Comparison of ENCODE assay signal across 9 mouse cellular contexts in the genomic region with DNA sequence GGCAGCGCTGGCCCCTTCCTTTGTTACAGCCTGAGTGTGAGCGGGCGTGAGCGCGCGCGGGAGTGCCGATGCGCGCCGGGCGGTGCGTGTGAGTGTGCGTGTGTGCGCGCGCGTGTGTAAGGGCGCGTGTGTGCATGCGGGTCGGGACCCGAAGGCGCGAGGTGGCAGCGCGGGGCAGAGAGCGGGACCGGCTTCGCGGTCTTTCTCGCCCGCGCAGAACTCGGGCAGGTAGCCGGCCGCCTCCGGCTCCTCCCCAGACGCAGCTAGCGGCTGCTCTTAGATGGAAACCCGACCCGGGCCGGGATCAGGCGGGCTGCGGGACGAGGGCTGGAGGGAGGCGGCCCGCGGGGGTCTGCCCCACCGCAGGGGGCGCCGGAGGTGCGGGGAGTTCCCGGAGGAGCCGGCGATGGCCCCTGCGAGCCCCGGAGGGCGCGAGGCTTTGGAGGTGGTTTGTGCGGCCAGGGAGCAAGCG. TPM values are rescaled to one million over a fixed set of nuclear protein-coding genes. Genes with fewer than 3 reads are reported as not detected.
DNase-seq lines count a peak whose midpoint lies in the region; ATAC-seq lines count a peak whose summit lies in the region.
"Had no signal": no experiment of that assay in that cellular context is flagged by ENCODE, and none has a peak within 500 bp of the region (broad histone marks: within the 10 kb centered on the region; RNA-seq: fewer than 3 reads in every experiment).

No protein-coding gene starts in this region.

- H3K36me3 ChIP-seq in lung, embryonic 15.5 days = no peaks in the 10 kb centered on the region
- H3K36me3 ChIP-seq in hindbrain, embryonic 11.5 days (ENCODE audit: control insufficient read depth, insufficient read depth, low read length) = no peaks in the 10 kb centered on the region
- no peaks in the 10 kb centered on the region for H3K36me3 ChIP-seq in midbrain, embryonic 13.5 days

- peak; percentile 25 for DNase-seq in adrenal gland, postnatal 25 days
- no peak for DNase-seq in adrenal gland, postnatal 4 days (ENCODE audit: low spot score in 2 of 2)
- no peak for DNase-seq in lung, adult 18-20 months
- peak; percentile 73 for DNase-seq in hindbrain, embryonic 11.5 days (ENCODE audit: low spot score)
- no peak for DNase-seq in urinary bladder, adult 18-20 months (ENCODE audit: low spot score in 2 of 2)
- no peak for DNase-seq in layer of hippocampus, adult 9-11 months

- peak overlapping the region; percentile 62 for H3K4me3 ChIP-seq in lung, embryonic 15.5 days
- peak overlapping the region; percentile 80 for H3K4me3 ChIP-seq in hindbrain, embryonic 11.5 days (ENCODE audit: low read depth, low read length)
- H3K4me3 ChIP-seq in midbrain, embryonic 13.5 days (replicated peaks) = peak overlapping the region; percentile 95

- H3K4me2 ChIP-seq in lung, embryonic 15.5 days = peak overlapping the region; percentile 98
- peak overlapping the region; percentile 78 for H3K4me2 ChIP-seq in hindbrain, embryonic 11.5 days (replicated peaks; ENCODE audit: low read depth, low read length)
- peak overlapping the region; percentile 90 for H3K4me2 ChIP-seq in midbrain, embryonic 13.5 days (replicated peaks)

- peaks cover 81% of the 10 kb centered on the region for H3K27me3 ChIP-seq in lung, embryonic 15.5 days
- peaks cover 2% of the 10 kb centered on the region; the same call in 1 of the 2 replicates for H3K27me3 ChIP-seq in hindbrain, embryonic 11.5 days (ENCODE audit: control insufficient read depth, insufficient read depth, low read length)
- H3K27me3 ChIP-seq in midbrain, embryonic 13.5 days = 0 out of 2 replicates have a peak, but pooled peaks cover 5% of the 10 kb centered on the region

- peaks cover 54% of the 10 kb centered on the region for H3K4me1 ChIP-seq in lung, embryonic 15.5 days
- H3K4me1 ChIP-seq in hindbrain, embryonic 11.5 days (replicated peaks; ENCODE audit: control insufficient read depth, insufficient read depth, low read length) = peaks cover 27% of the 10 kb centered on the region
- H3K4me1 ChIP-seq in midbrain, embryonic 13.5 days (replicated peaks) = peaks cover 52% of the 10 kb centered on the region

- H3K27ac ChIP-seq in lung, embryonic 15.5 days = peak overlapping the region; percentile 94
- H3K27ac ChIP-seq in hindbrain, embryonic 11.5 days (ENCODE audit: low read depth, low read length) = peak overlapping the region; percentile 99
- peak overlapping the region; percentile 100 for H3K27ac ChIP-seq in midbrain, embryonic 13.5 days

- ATAC-seq in lung, embryonic 15.5 days (ENCODE audit: borderline replicate concordance, extremely low read depth, low FRiP score, low TSS enrichment) = no peak
- ATAC-seq in hindbrain, embryonic 11.5 days (ENCODE audit: low FRiP score) = peak; percentile 28
- peak; percentile 39 for ATAC-seq in midbrain, embryonic 13.5 days

- H3K9me3 ChIP-seq in lung, embryonic 15.5 days = no peaks in the 10 kb centered on the region
- H3K9me3 ChIP-seq in hindbrain, embryonic 11.5 days (ENCODE audit: control insufficient read depth, low read length) = no peaks in the 10 kb centered on the region
- no peaks in the 10 kb centered on the region for H3K9me3 ChIP-seq in midbrain, embryonic 13.5 days

- WGBS in lung, embryonic 15.5 days = under 1% methylated on average over 62 of the region's 62 CpGs
- under 1% methylated on average over 62 of the region's 62 CpGs for WGBS in hindbrain, embryonic 11.5 days
- WGBS in midbrain, embryonic 13.5 days = under 1% methylated on average over 62 of the region's 62 CpGs

- H3K9ac ChIP-seq in lung, embryonic 15.5 days = peak overlapping the region; percentile 63
- H3K9ac ChIP-seq in hindbrain, embryonic 11.5 days (ENCODE audit: low read depth, low read length) = peak overlapping the region; percentile 93
- peak overlapping the region; percentile 100 for H3K9ac ChIP-seq in midbrain, embryonic 13.5 days (replicated peaks)

RNA-seq across cellular contexts. Expression of gene Lemd1, which starts 0.6 kb away (rescaled TPM):
- not detected in 2 replicates for total RNA-seq in adrenal gland, postnatal 25 days (2021)
- under 1 TPM; 0.17 to 0.67 TPM for total RNA-seq in adrenal gland, postnatal 4 days (2021)
- 1.7 and 2.0 TPM in 2 replicates for polyA plus RNA-seq in lung, embryonic 15.5 days (2015; fragmentation: Nextera tagmentation; extraction: Ambion mirVana)
- 8.9 and 11.3 TPM in 2 replicates for polyA plus RNA-seq in hindbrain, embryonic 11.5 days (2014; fragmentation: Nextera tagmentation; extraction: Ambion mirVana)
- 19.5 and 22.5 TPM in 2 replicates for polyA plus RNA-seq in midbrain, embryonic 13.5 days (2015; fragmentation: Nextera tagmentation; extraction: Ambion mirVana)
- total RNA-seq: common myeloid progenitor, adult 5-6 weeks had no signal

RNA-seq across cellular contexts. Expression of gene AC124108.1, which starts 0.6 kb away (rescaled TPM):
- total RNA-seq in adrenal gland, postnatal 25 days (2021) = not detected in 2 replicates
- total RNA-seq in adrenal gland, postnatal 4 days (2021) = under 1 TPM; 0.17 to 0.25 TPM
- 0.52 and 0.69 TPM in 2 replicates for polyA plus RNA-seq in lung, embryonic 15.5 days (2015; fragmentation: Nextera tagmentation; extraction: Ambion mirVana)
- 2.9 and 4.8 TPM in 2 replicates for polyA plus RNA-seq in hindbrain, embryonic 11.5 days (2014; fragmentation: Nextera tagmentation; extraction: Ambion mirVana)
- polyA plus RNA-seq in midbrain, embryonic 13.5 days (2015; fragmentation: Nextera tagmentation; extraction: Ambion mirVana) = 5.6 and 6.1 TPM in 2 replicates
- total RNA-seq: common myeloid progenitor, adult 5-6 weeks had no signal

RNA-seq across cellular contexts. Expression of gene Gm10188, which starts 38.9 kb away (rescaled TPM):
- not detected in 2 replicates for total RNA-seq in adrenal gland, postnatal 25 days (2021)
- total RNA-seq in adrenal gland, postnatal 4 days (2021) = not detected
- polyA plus RNA-seq in lung, embryonic 15.5 days (2015; fragmentation: Nextera tagmentation; extraction: Ambion mirVana) = not detected in 2 replicates
- not detected in 2 replicates for polyA plus RNA-seq in hindbrain, embryonic 11.5 days (2014; fragmentation: Nextera tagmentation; extraction: Ambion mirVana)
- 0.58 and 1.1 TPM in 2 replicates for polyA plus RNA-seq in midbrain, embryonic 13.5 days (2015; fragmentation: Nextera tagmentation; extraction: Ambion mirVana)
- total RNA-seq: common myeloid progenitor, adult 5-6 weeks had no signal

RNA-seq across cellular contexts. Expression of gene Cdk18, which starts 51.2 kb away (rescaled TPM):
- 16.5 and 18.0 TPM in 2 replicates for total RNA-seq in adrenal gland, postnatal 25 days (2021)
- total RNA-seq in adrenal gland, postnatal 4 days (2021) = 10 to 100 TPM; 24.8 to 25.1 TPM
- polyA plus RNA-seq in lung, embryonic 15.5 days (2015; fragmentation: Nextera tagmentation; extraction: Ambion mirVana) = 6.5 and 7.7 TPM in 2 replicates
- polyA plus RNA-seq in hindbrain, embryonic 11.5 days (2014; fragmentation: Nextera tagmentation; extraction: Ambion mirVana) = 0.82 and 1.1 TPM in 2 replicates
- polyA plus RNA-seq in midbrain, embryonic 13.5 days (2015; fragmentation: Nextera tagmentation; extraction: Ambion mirVana) = 0.32 and 0.41 TPM in 2 replicates

Comparison
In these comparisons a context has a peak if more than half of its experiments do, and no peak if none do; other contexts are left out.
1. DNase-seq: peak in adrenal gland, postnatal 25 days (single experiment) and hindbrain, embryonic 11.5 days (single experiment); none in adrenal gland, postnatal 4 days (0 of 2), lung, adult 18-20 months (0 of 2), urinary bladder, adult 18-20 months (0 of 2) and layer of hippocampus, adult 9-11 months (single experiment).
2. Peak in every context shown above with its lines, with median percentiles within 50 percentile points of each other: H3K27ac ChIP-seq, H3K4me2 ChIP-seq, H3K4me3 ChIP-seq and H3K9ac ChIP-seq.